Mouse (Mus musculus): ENCODE data around the gene Igfbp4. TPM values are rescaled to one million over a fixed set of nuclear protein-coding genes. Genes with fewer than 3 reads are reported as not detected.
A peak's percentile ranks its signal among the peaks of the same experiment; 100 is the strongest.

Gene Igfbp4
- total RNA-seq (2017): 177 and 183 TPM in 2 replicates

- peak; percentile 13; the same call in 1 of the 2 replicates for ATAC-seq (replicated peaks; ENCODE audit: low read depth, poor library complexity, severe bottlenecking)
Observed at GRCm38 (mm10) chr11:99041051-99041729, at the start of gene Igfbp4. Gene Igfbp4, plus strand, starts transcription at chr11:99041244.

GRCm38 (mm10) chr11:98995987-98996386 lies 45.1 kb upstream of the Igfbp4 start:
- no peak for ATAC-seq (replicated peaks; ENCODE audit: low read depth, poor library complexity, severe bottlenecking)

GRCm38 (mm10) chr11:98997659-98998058 lies 43.4 kb upstream of the Igfbp4 start:
- ATAC-seq (replicated peaks; ENCODE audit: low read depth, poor library complexity, severe bottlenecking): no peak

GRCm38 (mm10) chr11:98998776-98999175 lies 42.3 kb upstream of the Igfbp4 start:
- no peak for ATAC-seq (replicated peaks; ENCODE audit: low read depth, poor library complexity, severe bottlenecking)

GRCm38 (mm10) chr11:98999243-98999642 lies 41.8 kb upstream of the Igfbp4 start:
- ATAC-seq (replicated peaks; ENCODE audit: low read depth, poor library complexity, severe bottlenecking): no peak

- ATAC-seq (replicated peaks; ENCODE audit: low read depth, poor library complexity, severe bottlenecking): no peak
Observed at GRCm38 (mm10) chr11:99006788-99007187, 34.3 kb upstream of the Igfbp4 start.

- ATAC-seq (replicated peaks; ENCODE audit: low read depth, poor library complexity, severe bottlenecking): no peak
Observed at GRCm38 (mm10) chr11:99010124-99010523, 30.9 kb upstream of the Igfbp4 start.

GRCm38 (mm10) chr11:99010706-99011105 lies 30.3 kb upstream of the Igfbp4 start:
- no peak for ATAC-seq (replicated peaks; ENCODE audit: low read depth, poor library complexity, severe bottlenecking)

- ATAC-seq (replicated peaks; ENCODE audit: low read depth, poor library complexity, severe bottlenecking): no peak
Observed at GRCm38 (mm10) chr11:99013856-99014255, 27.2 kb upstream of the Igfbp4 start.

GRCm38 (mm10) chr11:99019844-99020243 lies 21.2 kb upstream of the Igfbp4 start:
- no peak for ATAC-seq (replicated peaks; ENCODE audit: low read depth, poor library complexity, severe bottlenecking)

GRCm38 (mm10) chr11:99022384-99022933 lies 18.6 kb upstream of the Igfbp4 start:
- ATAC-seq (replicated peaks; ENCODE audit: low read depth, poor library complexity, severe bottlenecking): no peak

GRCm38 (mm10) chr11:99023094-99023493 lies 17.9 kb upstream of the Igfbp4 start:
- ATAC-seq (replicated peaks; ENCODE audit: low read depth, poor library complexity, severe bottlenecking): no peak

- peak; percentile 96 for ATAC-seq (replicated peaks; ENCODE audit: low read depth, poor library complexity, severe bottlenecking)
Observed at GRCm38 (mm10) chr11:99023500-99024467, 17.3 kb upstream of the Igfbp4 start, which contains the start of gene Top2a. Gene Top2a, minus strand, starts transcription at chr11:99024189.

- ATAC-seq (replicated peaks; ENCODE audit: low read depth, poor library complexity, severe bottlenecking): no peak
Observed at GRCm38 (mm10) chr11:99024468-99025134, 16.4 kb upstream of the Igfbp4 start.

- no peak for ATAC-seq (replicated peaks; ENCODE audit: low read depth, poor library complexity, severe bottlenecking)
Observed at GRCm38 (mm10) chr11:99025878-99026277, 15.2 kb upstream of the Igfbp4 start.

GRCm38 (mm10) chr11:99026899-99027440 lies 14.1 kb upstream of the Igfbp4 start:
- ATAC-seq (replicated peaks; ENCODE audit: low read depth, poor library complexity, severe bottlenecking): no peak

- ATAC-seq (replicated peaks; ENCODE audit: low read depth, poor library complexity, severe bottlenecking): peak; percentile 45; the same call in 1 of the 2 replicates
Observed at GRCm38 (mm10) chr11:99035350-99035749, 5.7 kb upstream of the Igfbp4 start.

GRCm38 (mm10) chr11:99036254-99036653 lies 4.8 kb upstream of the Igfbp4 start:
- ATAC-seq (replicated peaks; ENCODE audit: low read depth, poor library complexity, severe bottlenecking): no peak

GRCm38 (mm10) chr11:99039782-99040181 lies 1.3 kb upstream of the Igfbp4 start:
- peak; percentile 64 for ATAC-seq (replicated peaks; ENCODE audit: low read depth, poor library complexity, severe bottlenecking)
